Mouse (Mus musculus) hindbrain, embryonic 14.5 days (tissue): ENCODE data around the gene Slc25a22. TPM values are rescaled to one million over a fixed set of nuclear protein-coding genes. Genes with fewer than 3 reads are reported as not detected.

Experiments
- ATAC-seq: fragments of 200-750 bp; cut with Nextera tagmentation; 2 replicates; pipeline ENCODE4 v1.8.0; 2017; ENCODE audit warnings: moderate number of reproducible peaks, mild to moderate bottlenecking, moderate TSS enrichment, moderate library complexity; ENCODE audit not compliant: low FRiP score
- DNase-seq: peaks from one replicate; pipeline ENCODE4 v3.0.0-alpha.2; 2015; ENCODE audit warnings: low spot score
- H3K27ac ChIP-seq: fragments of 300-500 bp; sonication (generic); 2 replicates; pipeline ENCODE4 v1.5.1; 2014; ENCODE audit warnings: mild to moderate bottlenecking, moderate library complexity
- H3K27me3 ChIP-seq: fragments of 300-500 bp; sonication (generic); 2 replicates; pipeline ENCODE4 v1.6.1; 2014; ENCODE audit warnings: mild to moderate bottlenecking, low read length, mixed read lengths; ENCODE audit not compliant: control insufficient read depth, insufficient read depth
- H3K36me3 ChIP-seq: fragments of 300-500 bp; sonication (generic); replicated peaks from 2 replicates; pipeline ENCODE4 v1.6.1; 2014; ENCODE audit not compliant: control insufficient read depth, insufficient read depth
- H3K4me1 ChIP-seq: fragments of 300-500 bp; sonication (generic); replicated peaks from 2 replicates; pipeline ENCODE4 v1.6.1; 2014; ENCODE audit warnings: antibody characterized with exemption, low read length, mixed read lengths; ENCODE audit not compliant: control insufficient read depth, insufficient read depth
- H3K4me2 ChIP-seq: fragments of 300-500 bp; sonication (generic); replicated peaks from 2 replicates; pipeline ENCODE4 v1.6.1; 2014; ENCODE audit warnings: mild to moderate bottlenecking, moderate library complexity
- H3K4me3 ChIP-seq: fragments of 300-500 bp; sonication (generic); replicated peaks from 2 replicates; pipeline ENCODE4 v1.5.1; 2014; ENCODE audit warnings: mild to moderate bottlenecking, low read length
- H3K9ac ChIP-seq: fragments of 300-500 bp; sonication (generic); 2 replicates; pipeline ENCODE4 v1.6.1; 2014
- H3K9me3 ChIP-seq: fragments of 300-500 bp; sonication (generic); 2 replicates; pipeline ENCODE4 v1.6.1; 2016; ENCODE audit warnings: low read length; ENCODE audit not compliant: control insufficient read depth
- WGBS: fragments of 180-500 bp; shearing (Covaris S2); extraction: QIAGEN DNeasy Blood & Tissue Kit; methylation state at CpG from one replicate; pipeline ENCODE4 v1.1.7; 2014; 5-methylcytosine and 5-hydroxymethylcytosine counted together
- polyA plus RNA-seq: library from polyadenylated mRNA; unstranded; fragments of >200 nt; fragmentation: Nextera tagmentation; extraction: Ambion mirVana; gene quantifications from 2 replicates; pipeline ENCODE4 v1.2.1, GENCODE M21; 2014

The Slc25a22 gene
- polyA plus RNA-seq, 1 experiment from 2014 or later: 73.0 TPM

DNA sequence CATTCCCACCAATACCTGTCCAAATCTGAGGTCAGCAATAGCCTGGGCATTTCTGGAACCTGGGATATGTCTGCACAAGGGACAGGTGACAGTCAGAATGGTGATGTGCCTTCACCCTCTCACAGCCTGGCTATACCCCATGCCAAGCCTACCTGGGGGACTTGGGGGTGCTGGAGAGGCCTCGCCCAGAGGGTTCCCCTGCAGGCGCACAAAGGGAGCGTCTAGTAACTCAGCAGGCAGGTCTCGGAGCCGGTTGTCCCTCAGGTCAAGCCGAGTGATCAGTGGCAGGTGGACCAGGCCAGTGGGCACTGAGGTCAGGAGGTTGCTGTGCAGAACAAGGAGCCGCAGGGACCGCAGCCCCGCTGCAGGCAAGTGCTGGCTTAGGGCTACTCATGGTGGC is 3.8 kb upstream of the Slc25a22 start:
- peaks cover 16% of the 10 kb centered on the region for H3K4me1 ChIP-seq
- 93% methylated on average over 9 of the region's 9 CpGs for WGBS
- H3K27me3 ChIP-seq: no peaks in the 10 kb centered on the region
- DNase-seq (no peak), ATAC-seq (no peak)
- H3K9ac ChIP-seq: no peak overlapping the region
- H3K4me2 ChIP-seq: no peak overlapping the region
- no peak overlapping the region for H3K4me3 ChIP-seq
- no peaks in the 10 kb centered on the region; the same call in 1 of the 2 replicates for H3K36me3 ChIP-seq
- H3K27ac ChIP-seq: no peak overlapping the region
- no peaks in the 10 kb centered on the region for H3K9me3 ChIP-seq

DNA sequence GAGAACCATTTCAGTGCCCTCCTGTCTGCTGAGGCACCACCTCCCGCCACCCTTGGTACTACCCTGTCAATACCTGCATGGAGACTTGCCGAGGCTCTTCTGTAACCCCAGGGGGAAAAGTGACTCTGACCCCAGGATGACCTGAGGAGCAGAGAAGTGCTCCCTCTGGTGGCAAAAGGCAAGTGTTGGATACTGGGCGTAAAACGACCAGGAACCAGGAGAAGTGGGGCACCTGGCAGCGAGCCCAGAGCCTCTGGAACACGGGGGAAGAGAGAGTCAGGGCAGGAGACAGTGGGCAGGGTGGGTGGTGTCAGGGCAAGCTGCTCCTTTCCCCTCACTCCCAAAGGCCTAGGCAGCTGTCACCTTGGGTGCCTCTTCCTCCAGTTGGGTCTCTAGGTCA is 2.9 kb upstream of the Slc25a22 start:
- WGBS: 31% methylated on average over 6 of the region's 6 CpGs
- H3K36me3 ChIP-seq: no peaks in the 10 kb centered on the region; the same call in 1 of the 2 replicates
- no peak overlapping the region for H3K4me3 ChIP-seq
- H3K4me2 ChIP-seq: no peak overlapping the region
- H3K9ac ChIP-seq: no peak overlapping the region
- DNase-seq (no peak), ATAC-seq (no peak)
- H3K27me3 ChIP-seq: no peaks in the 10 kb centered on the region
- H3K27ac ChIP-seq: no peak overlapping the region
- H3K9me3 ChIP-seq: no peaks in the 10 kb centered on the region
- H3K4me1 ChIP-seq: peaks cover 24% of the 10 kb centered on the region

DNA sequence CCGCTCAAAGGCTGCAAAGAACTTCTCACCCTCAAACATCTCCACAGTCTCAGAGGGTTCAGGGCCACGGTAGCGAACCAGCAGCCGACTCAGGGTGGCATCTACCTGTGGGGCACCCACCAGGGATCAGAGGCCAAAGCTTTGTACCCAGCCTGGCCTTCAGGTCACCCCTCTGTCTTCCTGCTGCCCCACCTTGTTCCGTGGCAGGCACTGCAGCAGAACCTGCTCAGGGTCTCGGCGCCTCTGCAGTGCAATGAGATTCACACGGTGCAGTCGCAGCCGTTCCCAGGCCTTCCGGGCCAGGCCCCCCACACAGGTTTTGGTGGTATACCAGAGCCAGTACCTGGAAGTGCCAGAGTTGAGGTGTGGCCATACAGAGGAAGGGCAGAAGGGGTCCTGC is 2.1 kb upstream of the Slc25a22 start:
- Histone ChIP-seq H3K4me3 (no peak overlapping the region), H3K9me3 (no peaks in the 10 kb centered on the region), H3K9ac (no peak overlapping the region), H3K27me3 (no peaks in the 10 kb centered on the region), H3K27ac (no peak overlapping the region), H3K36me3 (no peaks in the 10 kb centered on the region; the same call in 1 of the 2 replicates), H3K4me1 (peaks cover 28% of the 10 kb centered on the region), H3K4me2 (no peak overlapping the region)
- WGBS: 96% methylated on average over 11 of the region's 11 CpGs
- DNase-seq: no peak
- no peak for ATAC-seq

DNA sequence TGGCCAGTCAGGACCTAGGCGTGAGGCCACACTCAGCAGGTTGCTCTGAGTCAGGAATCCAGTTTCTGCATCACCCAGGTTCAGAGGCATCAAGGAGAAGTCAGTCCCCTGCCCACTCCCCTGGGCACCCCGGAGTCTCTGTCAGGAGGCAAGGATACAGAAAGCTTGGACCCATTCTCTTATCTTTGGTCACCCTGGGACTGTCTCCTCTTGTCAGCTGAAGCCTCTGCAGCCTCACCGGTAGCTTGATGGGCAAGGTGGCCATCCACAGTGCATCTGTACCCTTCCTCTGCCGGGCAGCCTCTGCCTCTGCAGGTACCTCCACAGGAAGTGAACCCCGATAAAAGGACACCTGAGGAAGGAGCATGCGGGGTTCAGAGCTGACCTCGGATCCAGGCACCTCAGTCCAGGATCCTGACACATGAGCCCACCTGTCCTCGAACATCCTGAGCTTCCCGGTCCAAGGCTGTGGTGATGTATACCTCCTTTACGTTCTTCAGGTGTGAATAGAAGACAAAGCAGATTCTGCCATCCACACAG is 1.5 kb upstream of the Slc25a22 start:
- Histone ChIP-seq H3K27ac (no peak overlapping the region), H3K4me3 (no peak overlapping the region), H3K9ac (no peak overlapping the region), H3K4me1 (peaks cover 28% of the 10 kb centered on the region), H3K27me3 (no peaks in the 10 kb centered on the region), H3K9me3 (no peaks in the 10 kb centered on the region), H3K4me2 (no peak overlapping the region), H3K36me3 (no peaks in the 10 kb centered on the region; the same call in 1 of the 2 replicates)
- ATAC-seq (no peak), DNase-seq (no peak)
- 93% methylated on average over 10 of the region's 10 CpGs for WGBS

DNA sequence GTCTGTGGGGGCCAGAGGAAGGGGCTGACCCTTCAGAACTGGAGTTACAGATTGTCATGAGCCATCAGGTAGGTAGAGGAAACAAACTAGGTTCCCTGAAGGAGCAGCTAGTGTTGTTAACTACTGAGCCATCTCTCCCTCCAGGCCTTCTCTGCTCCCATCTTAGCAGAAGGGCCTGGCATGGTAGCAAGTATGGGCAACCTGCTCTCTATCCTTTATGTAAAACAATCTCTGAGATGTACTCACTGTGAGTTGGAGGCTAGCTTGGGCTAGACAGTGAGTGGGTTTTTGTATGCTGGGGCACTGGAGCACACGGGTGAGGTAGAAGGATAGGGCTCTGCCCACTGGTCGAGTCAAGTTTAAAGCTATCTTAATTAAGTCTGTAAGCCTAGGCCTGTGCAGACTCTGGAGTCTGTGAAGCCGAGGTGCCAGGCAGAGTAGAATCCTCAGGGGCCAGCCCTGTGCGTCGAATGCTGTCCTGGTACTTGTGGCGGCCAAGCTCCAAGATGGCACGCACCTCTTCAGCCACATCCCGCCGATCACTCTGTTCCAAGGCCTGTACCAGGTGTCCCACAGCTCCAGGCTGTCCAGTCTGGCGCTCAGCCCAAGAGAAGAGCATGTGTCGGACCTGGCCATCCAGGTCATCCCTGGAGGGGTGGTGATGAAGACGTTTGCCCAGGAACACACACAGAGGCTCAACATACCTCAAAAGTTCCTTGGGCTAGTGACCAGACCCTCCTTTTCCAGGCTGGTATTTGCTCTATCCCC is 693 bp upstream of the Slc25a22 start:
- 93% methylated on average over 12 of the region's 12 CpGs for WGBS
- Histone ChIP-seq H3K4me1 (peaks cover 28% of the 10 kb centered on the region), H3K4me3 (no peak overlapping the region), H3K36me3 (peaks cover 6% of the 10 kb centered on the region), H3K9me3 (no peaks in the 10 kb centered on the region), H3K9ac (0 out of 2 replicates have a peak overlapping the region, but pooled peaks have one; percentile 76), H3K27ac (peak overlapping the region; percentile 71; the same call in 1 of the 2 replicates), H3K27me3 (no peaks in the 10 kb centered on the region), H3K4me2 (peak overlapping the region; percentile 90; the same call in 1 of the 2 replicates)
- DNase-seq: no peak
- ATAC-seq: no peak

DNA sequence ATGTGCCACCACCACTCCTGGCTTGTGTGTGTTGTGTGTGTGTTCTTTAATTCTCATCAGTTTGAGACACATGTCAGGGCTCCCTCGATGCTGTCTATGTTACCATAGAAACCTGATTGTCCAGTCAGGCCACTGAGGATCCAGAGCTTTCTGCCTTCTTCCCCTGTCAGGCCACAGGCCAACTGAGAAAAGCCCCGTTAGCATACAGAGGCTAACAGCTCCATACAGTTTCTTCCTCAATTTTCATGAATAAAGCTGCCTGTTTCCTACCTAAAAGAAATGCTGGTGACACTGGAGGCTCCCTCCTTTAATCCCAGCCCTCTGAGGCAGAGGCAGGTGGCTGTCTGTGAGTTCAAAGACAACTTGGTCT is 1.2 kb downstream of the Slc25a22 start:
- ATAC-seq: no peak
- H3K4me3 ChIP-seq: peak overlapping the region; percentile 60
- H3K9ac ChIP-seq: peak overlapping the region; percentile 76
- no peak overlapping the region; the same call in 1 of the 2 replicates for H3K27ac ChIP-seq
- no peaks in the 10 kb centered on the region for H3K27me3 ChIP-seq
- WGBS: 56% methylated on average over 2 of the region's 2 CpGs
- peaks cover 24% of the 10 kb centered on the region for H3K36me3 ChIP-seq
- H3K4me1 ChIP-seq: peaks cover 25% of the 10 kb centered on the region
- peak overlapping the region; percentile 90 for H3K4me2 ChIP-seq
- no peak for DNase-seq
- no peaks in the 10 kb centered on the region for H3K9me3 ChIP-seq

DNA sequence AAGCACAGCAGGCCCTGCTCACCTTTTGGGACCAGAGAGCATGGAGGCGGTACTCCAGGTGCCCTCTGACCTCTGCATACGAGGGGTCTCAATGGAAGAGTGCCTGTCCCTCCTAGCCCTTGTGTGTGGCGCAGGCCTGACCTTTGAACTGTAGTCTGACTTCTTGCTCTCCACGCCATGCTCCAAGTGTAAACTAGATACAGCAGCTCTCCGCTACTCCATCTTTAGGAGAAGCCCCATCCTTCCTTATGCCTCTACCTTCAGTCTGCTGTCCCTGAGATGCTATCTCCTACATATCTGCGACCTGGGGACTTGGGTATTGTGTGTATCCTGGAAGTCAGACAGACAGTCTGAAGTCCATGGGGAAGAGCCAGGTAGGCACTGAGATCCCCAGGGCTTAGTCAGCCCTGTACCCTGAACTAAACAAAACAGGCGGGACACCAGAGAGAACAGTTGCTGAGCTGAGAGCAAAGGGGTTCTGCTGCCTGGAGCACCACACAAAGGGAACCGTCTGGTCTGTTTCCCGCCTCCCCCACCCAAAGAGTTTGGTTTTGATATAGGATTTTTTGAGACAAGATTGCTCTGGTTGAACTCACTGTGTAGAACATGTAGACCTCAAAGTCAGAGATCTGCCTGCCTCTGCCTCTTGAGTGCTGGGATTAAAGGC is 1.7 kb downstream of the Slc25a22 start:
- peak overlapping the region; percentile 46 for H3K4me3 ChIP-seq
- peak overlapping the region; percentile 90 for H3K4me2 ChIP-seq
- H3K36me3 ChIP-seq: peaks cover 29% of the 10 kb centered on the region
- no peaks in the 10 kb centered on the region for H3K27me3 ChIP-seq
- peaks cover 25% of the 10 kb centered on the region for H3K4me1 ChIP-seq
- 69% methylated on average over 9 of the region's 9 CpGs for WGBS
- ATAC-seq (no peak), DNase-seq (no peak)
- no peak overlapping the region for H3K27ac ChIP-seq
- H3K9me3 ChIP-seq: no peaks in the 10 kb centered on the region
- H3K9ac ChIP-seq: peak overlapping the region; percentile 76; the same call in 1 of the 2 replicates

DNA sequence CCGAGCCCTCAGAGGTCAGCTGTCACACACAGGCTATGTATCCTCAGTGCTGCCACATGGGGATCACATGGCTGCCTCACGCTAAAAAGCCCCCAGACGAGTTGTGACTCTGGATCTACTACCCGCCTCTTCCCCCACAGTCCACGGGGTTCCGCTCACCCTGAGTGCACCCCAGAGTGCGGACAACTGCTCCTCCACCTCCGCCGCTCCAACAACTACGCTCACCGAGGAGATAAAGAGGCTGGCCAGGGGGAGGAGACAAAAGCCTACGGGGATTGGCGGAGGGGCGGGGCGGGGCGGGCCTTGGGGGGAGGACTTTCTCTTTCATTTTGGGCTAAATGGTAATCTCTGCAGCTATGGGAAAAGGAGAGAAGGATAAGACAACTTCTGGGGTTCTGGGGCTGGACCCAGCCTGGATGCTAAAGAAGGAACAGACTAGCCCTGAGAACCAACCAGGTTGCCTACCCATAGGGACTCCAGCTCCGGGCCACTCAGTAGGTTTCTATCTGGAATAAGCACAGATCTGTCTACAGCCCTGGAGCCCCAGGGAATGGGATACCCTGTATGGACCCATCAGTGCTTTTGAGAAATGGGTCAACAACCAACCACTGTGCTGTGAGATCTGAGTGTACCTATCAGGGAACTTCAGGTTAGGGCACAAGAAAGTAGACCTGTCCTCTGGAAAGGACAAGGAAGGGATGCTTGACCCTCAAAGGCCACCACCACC is 2.4 kb downstream of the Slc25a22 start:
- Histone ChIP-seq H3K27ac (peak overlapping the region; percentile 66), H3K4me2 (peak overlapping the region; percentile 90), H3K9ac (peak overlapping the region; percentile 70), H3K4me3 (peak overlapping the region; percentile 46), H3K36me3 (peaks cover 36% of the 10 kb centered on the region), H3K4me1 (peaks cover 25% of the 10 kb centered on the region), H3K9me3 (no peaks in the 10 kb centered on the region), H3K27me3 (no peaks in the 10 kb centered on the region)
- WGBS: 4% methylated on average over 17 of the region's 17 CpGs
- DNase-seq (no peak), ATAC-seq (no peak)

DNA sequence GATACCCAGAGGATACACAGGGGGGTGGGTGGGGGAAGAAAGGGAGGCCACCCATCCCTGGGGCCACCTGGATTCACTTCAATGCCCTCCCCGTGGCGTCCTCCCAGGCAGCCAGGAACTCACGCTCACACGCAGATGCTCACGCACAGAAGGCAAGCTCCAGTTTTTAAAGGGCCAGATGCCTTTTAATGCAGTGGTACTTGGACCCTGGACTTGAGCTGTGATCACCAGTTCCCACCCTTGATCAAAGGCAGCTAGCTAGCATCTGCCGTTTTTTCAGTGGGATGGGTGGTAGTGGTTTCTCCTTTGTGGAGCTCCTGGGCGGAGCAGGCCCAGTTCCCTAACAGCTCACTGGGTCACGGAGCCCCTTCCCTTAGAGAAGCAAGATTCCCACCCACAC is 3.2 kb downstream of the Slc25a22 start:
- Histone ChIP-seq H3K9ac (peak overlapping the region; percentile 70), H3K27ac (peak overlapping the region; percentile 66), H3K4me3 (peak overlapping the region; percentile 46), H3K36me3 (peaks cover 39% of the 10 kb centered on the region), H3K4me2 (peak overlapping the region; percentile 90), H3K9me3 (no peaks in the 10 kb centered on the region), H3K27me3 (no peaks in the 10 kb centered on the region), H3K4me1 (peaks cover 25% of the 10 kb centered on the region)
- 12% methylated on average over 8 of the region's 8 CpGs for WGBS
- ATAC-seq (peak; percentile 25; the same call in 1 of the 2 replicates), DNase-seq (peak; percentile 71)
